Mouse (Mus musculus) limb, embryonic 14.5 days (tissue): ENCODE measurements at regions not wholly inside any gene's neighbourhood (a gene's known extent, or its start where the extent isn't known, plus 50 kb on each side); places are given as distances from the start of the nearest gene placed in this dataset.
A peak's percentile ranks its signal among the peaks of the same experiment; 100 is the strongest.

Source experiments
- ATAC-seq: fragments of 200-750 bp; cut with Nextera tagmentation; 2 replicates; pipeline ENCODE4 v1.8.0; 2017; ENCODE audit warnings: low read depth, moderate number of reproducible peaks, moderate TSS enrichment; ENCODE audit not compliant: low FRiP score
- DNase-seq: peaks from one replicate; pipeline ENCODE4 v3.0.0-alpha.2; 2015; ENCODE audit warnings: low spot score
- H3K27ac ChIP-seq: fragments of 300-500 bp; sonication (generic); replicated peaks from 2 replicates; pipeline ENCODE4 v1.5.1; 2014; ENCODE audit warnings: low read depth, mild to moderate bottlenecking, low read length, moderate library complexity, mixed read lengths
- H3K27me3 ChIP-seq: fragments of 300-500 bp; sonication (generic); 2 replicates; pipeline ENCODE4 v1.6.1; 2014; ENCODE audit warnings: low read length, mixed read lengths; ENCODE audit not compliant: control insufficient read depth, insufficient read depth
- H3K36me3 ChIP-seq: fragments of 300-500 bp; sonication (generic); 2 replicates; pipeline ENCODE4 v1.6.1; 2014; ENCODE audit warnings: mild to moderate bottlenecking, low read length, moderate library complexity, mixed read lengths; ENCODE audit not compliant: control insufficient read depth, insufficient read depth
- H3K4me1 ChIP-seq: fragments of 300-500 bp; sonication (generic); 2 replicates; pipeline ENCODE4 v1.6.1; 2014; ENCODE audit warnings: antibody characterized with exemption, low read length, mixed read lengths; ENCODE audit not compliant: control insufficient read depth, insufficient read depth
- H3K4me2 ChIP-seq: fragments of 300-500 bp; sonication (generic); replicated peaks from 2 replicates; pipeline ENCODE4 v1.6.1; 2014; ENCODE audit warnings: low read depth, mild to moderate bottlenecking, low read length, moderate library complexity; ENCODE audit not compliant: severe bottlenecking
- H3K4me3 ChIP-seq: fragments of 300-500 bp; sonication (generic); replicated peaks from 2 replicates; pipeline ENCODE4 v1.5.1; 2014; ENCODE audit warnings: low read length
- H3K9ac ChIP-seq: fragments of 300-500 bp; sonication (generic); 2 replicates; pipeline ENCODE4 v1.6.1; 2014; ENCODE audit warnings: mild to moderate bottlenecking, low read depth, low read length, moderate library complexity; ENCODE audit not compliant: severe bottlenecking
- H3K9me3 ChIP-seq: fragments of 300-500 bp; sonication (generic); 2 replicates; pipeline ENCODE4 v1.6.1; 2016; ENCODE audit warnings: low read length; ENCODE audit not compliant: control insufficient read depth
- POLR2A ChIP-seq: fragments of 200-500 bp; IDR thresholded peaks from 2 replicates; pipeline ENCODE4 v1.8.0; 2012; ENCODE audit warnings: inconsistent platforms, mild to moderate bottlenecking, moderate library complexity, borderline replicate concordance; ENCODE audit not compliant: insufficient read depth, insufficient read length; ENCODE audit errors: extremely low read depth
- WGBS: fragments of 180-500 bp; shearing (Covaris S2); extraction: QIAGEN DNeasy Blood & Tissue Kit; methylation state at CpG from one replicate; pipeline ENCODE4 v1.1.7; 2014; 5-methylcytosine and 5-hydroxymethylcytosine counted together

DNA sequence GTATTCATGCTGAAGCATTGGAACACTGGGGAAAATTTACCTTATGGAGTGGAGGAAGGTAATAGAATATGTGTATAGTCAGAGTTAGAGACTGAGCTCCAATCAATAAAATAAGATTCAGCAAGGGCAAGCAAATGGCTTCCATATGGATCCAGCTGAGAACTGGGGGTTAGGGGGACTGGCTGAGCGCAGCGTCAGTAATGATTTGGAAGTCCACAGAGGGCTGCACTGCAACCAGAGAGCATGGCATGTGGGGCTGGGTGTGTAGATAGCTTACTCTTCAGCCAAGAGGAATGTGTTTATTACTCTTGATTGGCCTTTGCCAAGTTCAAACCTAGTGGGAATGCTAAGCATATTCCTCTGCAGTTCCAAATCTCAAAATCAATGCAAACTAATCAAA is 55.8 kb upstream of the Ccn6 start:
- H3K9ac ChIP-seq = no peak overlapping the region
- no peaks in the 10 kb centered on the region for H3K36me3 ChIP-seq
- DNase-seq = peak; percentile 52
- peak overlapping the region; percentile 40; the same call in 1 of the 2 replicates for H3K27ac ChIP-seq
- 28% methylated on average over 2 of the region's 2 CpGs for WGBS
- no peak for TF ChIP-seq POLR2A
- H3K4me1 ChIP-seq = peaks cover 9% of the 10 kb centered on the region
- H3K27me3 ChIP-seq = no peaks in the 10 kb centered on the region
- ATAC-seq = peak; percentile 76
- no peak overlapping the region for H3K4me2 ChIP-seq
- no peak overlapping the region for H3K4me3 ChIP-seq
- 0 out of 2 replicates have a peak, but pooled peaks cover 6% of the 10 kb centered on the region for H3K9me3 ChIP-seq

GRCm38 (mm10) chr10:39218151-39218550 is 54.6 kb upstream of the Ccn6 start:
- WGBS = 90% methylated on average over 5 of the region's 5 CpGs
- H3K9ac ChIP-seq = no peak overlapping the region
- H3K4me1 ChIP-seq = peaks cover 9% of the 10 kb centered on the region
- no peak overlapping the region for H3K4me2 ChIP-seq
- DNase-seq = no peak
- H3K9me3 ChIP-seq = 0 out of 2 replicates have a peak, but pooled peaks cover 6% of the 10 kb centered on the region
- H3K27me3 ChIP-seq = no peaks in the 10 kb centered on the region
- ATAC-seq = no peak
- TF ChIP-seq POLR2A = no peak
- H3K4me3 ChIP-seq = no peak overlapping the region
- no peaks in the 10 kb centered on the region for H3K36me3 ChIP-seq
- no peak overlapping the region for H3K27ac ChIP-seq

DNA sequence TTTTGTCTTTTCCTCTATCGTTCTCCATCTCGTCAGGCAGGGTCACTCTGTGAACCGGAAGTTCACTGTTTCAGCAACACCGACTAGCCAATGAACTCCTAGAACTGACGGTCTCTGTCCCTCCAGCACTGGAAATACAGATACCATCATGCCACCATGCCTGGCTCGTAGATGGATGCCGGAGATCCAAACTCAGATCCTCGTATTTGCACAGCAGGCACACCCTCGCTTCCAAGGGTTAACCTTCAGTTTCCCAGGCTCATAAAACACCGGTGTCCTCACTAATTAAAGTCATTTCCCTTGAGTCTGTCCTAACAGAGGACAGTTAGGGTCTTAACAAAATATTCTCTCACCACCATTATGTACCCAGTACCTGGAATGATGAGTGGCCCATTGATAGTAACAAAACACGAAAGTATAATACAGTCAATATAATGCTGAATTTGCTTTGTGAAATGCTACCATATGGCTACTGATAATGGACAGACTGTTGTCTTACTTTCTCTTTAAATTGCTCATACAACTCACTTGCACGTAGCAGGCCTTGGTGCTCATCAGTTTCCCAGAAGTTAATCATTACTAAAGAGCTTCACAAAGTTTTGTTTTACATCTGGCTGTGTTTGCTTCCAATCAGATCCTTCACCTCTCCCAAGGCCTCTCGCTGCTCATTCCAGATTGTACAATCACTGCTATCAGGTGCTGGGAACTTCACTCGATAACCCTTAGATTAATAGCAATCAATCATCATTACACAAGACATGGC is 52.7 kb upstream of the Ccn6 start:
- H3K27ac ChIP-seq = no peak overlapping the region
- ATAC-seq = no peak
- WGBS = 74% methylated on average over 14 of the region's 14 CpGs

GRCm38 (mm10) chr10:39214563-39214962 is 51.0 kb upstream of the Ccn6 start:
- Histone ChIP-seq H3K27me3 (no peaks in the 10 kb centered on the region), H3K4me2 (no peak overlapping the region), H3K27ac (no peak overlapping the region), H3K9ac (no peak overlapping the region), H3K4me3 (no peak overlapping the region), H3K4me1 (peaks cover 12% of the 10 kb centered on the region), H3K36me3 (no peaks in the 10 kb centered on the region), H3K9me3 (0 out of 2 replicates have a peak, but pooled peaks cover 6% of the 10 kb centered on the region)
- WGBS = 73% methylated on average over 4 of the region's 4 CpGs
- no peak for TF ChIP-seq POLR2A
- no peak for DNase-seq
- ATAC-seq = no peak

More for the DNA sequence above, 52.7 kb upstream of the Ccn6 start:
- Histone ChIP-seq H3K36me3 (no peaks in the 10 kb centered on the region), H3K4me1 (peaks cover 9% of the 10 kb centered on the region), H3K9ac (no peak overlapping the region), H3K9me3 (0 out of 2 replicates have a peak, but pooled peaks cover 6% of the 10 kb centered on the region), H3K4me3 (no peak overlapping the region), H3K27me3 (no peaks in the 10 kb centered on the region), H3K4me2 (no peak overlapping the region)
- no peak for DNase-seq
- no peak for TF ChIP-seq POLR2A
